Comparison of ENCODE assay signal across 8 mouse cellular contexts in the genomic region with DNA sequence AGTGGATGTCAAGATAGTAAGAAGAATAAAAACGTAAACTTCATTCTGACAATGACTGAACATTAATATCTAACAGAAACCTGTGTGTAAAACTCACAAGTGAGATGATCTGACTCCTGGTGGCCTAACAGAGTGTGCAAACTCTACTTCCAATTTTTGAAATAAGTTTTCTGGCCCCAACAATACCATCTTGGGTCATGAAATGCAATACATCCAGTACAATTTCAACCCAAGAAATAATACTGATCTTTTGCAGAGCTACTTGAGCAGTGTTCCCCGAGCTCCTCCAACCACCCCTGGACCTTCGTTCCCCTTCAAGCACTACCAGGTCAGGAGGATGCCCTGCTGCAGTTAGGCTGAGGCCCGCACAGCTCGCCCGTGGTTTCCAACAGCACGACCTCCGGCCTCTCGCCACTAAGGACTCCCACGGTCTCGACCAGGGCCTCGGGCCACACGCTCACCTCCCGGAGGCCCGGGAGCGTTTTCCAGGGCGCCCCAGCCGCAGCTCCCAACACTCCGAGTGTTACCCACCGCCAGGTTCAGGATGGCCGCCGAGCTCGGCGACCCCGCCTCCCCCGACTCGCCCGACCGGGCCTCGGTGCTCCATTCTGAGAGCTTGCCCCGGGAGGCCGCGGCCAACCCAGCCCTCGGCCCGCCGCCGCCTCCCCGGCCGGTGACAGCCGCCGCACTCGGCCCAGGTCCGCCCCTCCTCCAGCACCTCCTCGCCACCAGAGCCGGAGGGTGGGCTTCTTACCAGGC. TPM values are rescaled to one million over a fixed set of nuclear protein-coding genes. Genes with fewer than 3 reads are reported as not detected.
DNase-seq lines count a peak whose midpoint lies in the region; ATAC-seq and TF ChIP-seq lines count a peak whose summit lies in the region.

No protein-coding gene starts in this region.

- in situ Hi-C loops in Patski (cut with MboI; ENCODE audit: low pct_unique_long_range_greater_than_20kb), result no loop called here

- peak; percentile 44 for TF ChIP-seq CTCF in heart, adult 2 months (IDR thresholded peaks at IDR 0.05)
- TF ChIP-seq CTCF in Patski (IDR thresholded peaks at IDR 0.05), result peak; percentile 24

- H3K4me2 ChIP-seq in hindbrain, embryonic 16.5 days (ENCODE audit: low read length), result peak overlapping the region; percentile 70
- peak overlapping the region; percentile 56 for H3K4me2 ChIP-seq in limb, embryonic 11.5 days (ENCODE audit: low read depth, severe bottlenecking)

- POLR2A ChIA-PET in Patski (lab: Charles Lee), result interaction anchor here (1.9 kb wide), 1 partner anchor 44 kb away, joined by 8 read pairs; the partner anchor contains the start of gene Ascc2

- peaks cover 15% of the 10 kb centered on the region for H3K4me1 ChIP-seq in heart, adult 2 months (ENCODE audit: control insufficient read depth, insufficient read depth, low read length)
- peaks cover 15% of the 10 kb centered on the region for H3K4me1 ChIP-seq in hindbrain, embryonic 16.5 days (ENCODE audit: control insufficient read depth, insufficient read depth, low read depth, low read length)
- H3K4me1 ChIP-seq in limb, embryonic 11.5 days (ENCODE audit: control insufficient read depth, insufficient read depth, low read length), result peaks cover 6% of the 10 kb centered on the region; the same call in 1 of the 2 replicates
- H3K4me1 ChIP-seq in midbrain, embryonic 10.5 days, result peaks cover 18% of the 10 kb centered on the region

- CTCF ChIA-PET in Patski (lab: Charles Lee), result interaction anchor here (1.0 kb wide), 1 partner anchor 284 kb away, joined by 3 read pairs; no protein-coding TSS in a partner anchor

- no peak for DNase-seq in heart, adult 2 months
- no peak for DNase-seq in heart, adult 8-10 months (ENCODE audit: low spot score)
- no peak for DNase-seq in Patski (ENCODE audit: low read depth, low spot score)
- no peak for DNase-seq in limb, embryonic 11.5 days (ENCODE audit: low spot score)
- DNase-seq in midbrain, embryonic 10.5 days (ENCODE audit: low spot score), result no peak
- DNase-seq in spleen, postnatal 14 days (ENCODE audit: low spot score in 2 of 2), result peak; percentile 27 to 37

- TF ChIP-seq EP300 in heart, adult 2 months (IDR thresholded peaks at IDR 0.05; ENCODE audit: insufficient read depth, low read depth, low read length), result no peak

- WGBS in heart, adult 2 months, result under 1% methylated on average over 38 of the region's 45 CpGs
- 2% methylated on average over 31 of the region's 45 CpGs for WGBS in hindbrain, embryonic 16.5 days
- WGBS in limb, embryonic 11.5 days, result 1% methylated on average over 43 of the region's 45 CpGs
- WGBS in midbrain, embryonic 10.5 days, result 2% methylated on average over 45 of the region's 45 CpGs

- H3K79me2 ChIP-seq in heart, adult 2 months (replicated peaks; ENCODE audit: control insufficient read depth, insufficient read depth, low read length), result peaks cover 4% of the 10 kb centered on the region; the same call in 1 of the 2 replicates

- no peak for TF ChIP-seq POLR2A in heart, adult 2 months (IDR thresholded peaks at IDR 0.05; ENCODE audit: insufficient read depth, low read depth, low read length)

- H3K36me3 ChIP-seq in heart, adult 2 months (ENCODE audit: control insufficient read depth, insufficient read depth, low read length), result peaks cover 15% of the 10 kb centered on the region
- no peaks in the 10 kb centered on the region for H3K36me3 ChIP-seq in hindbrain, embryonic 16.5 days (ENCODE audit: control insufficient read depth, insufficient read depth, low read length)
- H3K36me3 ChIP-seq in limb, embryonic 11.5 days (ENCODE audit: control insufficient read depth, insufficient read depth, low read length), result no peaks in the 10 kb centered on the region
- 0 out of 2 replicates have a peak, but pooled peaks cover 2% of the 10 kb centered on the region for H3K36me3 ChIP-seq in midbrain, embryonic 10.5 days

- peak; percentile 63 for ATAC-seq in Patski
- ATAC-seq in erythroblast, adult 5-6 weeks (replicated peaks; ENCODE audit: low FRiP score, poor library complexity, severe bottlenecking), result peak; percentile 53
- ATAC-seq in hindbrain, embryonic 16.5 days, result peak; percentile 91
- ATAC-seq in limb, embryonic 11.5 days (ENCODE audit: insufficient number of reproducible peaks, low FRiP score, low TSS enrichment, low read depth), result peak; percentile 65

- H3K4me3 ChIP-seq in heart, adult 2 months, result peak overlapping the region; percentile 92
- peak overlapping the region; percentile 88 for H3K4me3 ChIP-seq in hindbrain, embryonic 16.5 days (ENCODE audit: low read length)
- peak overlapping the region; percentile 95 for H3K4me3 ChIP-seq in limb, embryonic 11.5 days (ENCODE audit: low read depth, low read length)
- peak overlapping the region; percentile 98 for H3K4me3 ChIP-seq in midbrain, embryonic 10.5 days

- H3K9me3 ChIP-seq in hindbrain, embryonic 16.5 days (ENCODE audit: control insufficient read depth, low read length), result no peaks in the 10 kb centered on the region
- no peaks in the 10 kb centered on the region for H3K9me3 ChIP-seq in limb, embryonic 11.5 days (ENCODE audit: control insufficient read depth, low read length)
- H3K9me3 ChIP-seq in midbrain, embryonic 10.5 days (replicated peaks), result no peaks in the 10 kb centered on the region

- H3K27me3 ChIP-seq in heart, adult 2 months (ENCODE audit: control insufficient read depth, insufficient read depth, low read length), result no peaks in the 10 kb centered on the region
- no peaks in the 10 kb centered on the region for H3K27me3 ChIP-seq in Patski
- H3K27me3 ChIP-seq in hindbrain, embryonic 16.5 days (replicated peaks; ENCODE audit: control insufficient read depth, insufficient read depth, low read length), result no peaks in the 10 kb centered on the region
- no peaks in the 10 kb centered on the region for H3K27me3 ChIP-seq in limb, embryonic 11.5 days (ENCODE audit: control insufficient read depth, insufficient read depth, low read length)
- no peaks in the 10 kb centered on the region for H3K27me3 ChIP-seq in midbrain, embryonic 10.5 days (ENCODE audit: low read depth, poor library complexity, severe bottlenecking)

- intact Hi-C loops in heart, adult 2 months (cut with DNase I), result loop anchor here (2.0 to 5.0 kb wide), 3 partner anchors 43 to 108 kb away; partner anchors contain the start of genes Ascc2, Uqcr10 and Zmat5

- H3K9ac ChIP-seq in heart, adult 2 months (ENCODE audit: low read depth, low read length), result peak overlapping the region; percentile 99
- H3K9ac ChIP-seq in hindbrain, embryonic 16.5 days (ENCODE audit: low read depth, low read length), result peak overlapping the region; percentile 99
- peak overlapping the region; percentile 76 for H3K9ac ChIP-seq in limb, embryonic 11.5 days (ENCODE audit: low read length)

- peak overlapping the region; percentile 98 for H3K27ac ChIP-seq in heart, adult 2 months
- peak overlapping the region; percentile 97 for H3K27ac ChIP-seq in hindbrain, embryonic 16.5 days (ENCODE audit: low read depth, low read length)
- H3K27ac ChIP-seq in limb, embryonic 11.5 days (replicated peaks; ENCODE audit: low read depth, low read length), result peak overlapping the region; percentile 80
- H3K27ac ChIP-seq in midbrain, embryonic 10.5 days (replicated peaks), result peak overlapping the region; percentile 98

RNA-seq across cellular contexts. Expression of gene Mtmr3, which starts 0.6 kb away (rescaled TPM):
- 10 to 100 TPM; 43.9 to 50.8 TPM for total RNA-seq in heart, adult 2 months (2021)
- polyA plus RNA-seq in heart, adult 2 months (2012; rRNA removed), result 24.4 and 37.5 TPM in 2 replicates
- total RNA-seq in heart, adult 8-10 months (2022), result 10 to 100 TPM; 46.6 to 51.9 (median 49.2) TPM
- 49.1 TPM for polyA plus RNA-seq in Patski (2021)
- 203 and 214 TPM in 2 replicates for total RNA-seq in erythroblast, adult 5-6 weeks (2015; ENCODE audit: low replicate concordance)
- 462 and 508 TPM in 2 replicates for total RNA-seq in erythroblast, adult 5-6 weeks (2017; ENCODE audit: low replicate concordance)
- 28.7 and 33.5 TPM in 2 replicates for polyA plus RNA-seq in hindbrain, embryonic 16.5 days (2015; fragmentation: Nextera tagmentation; extraction: Ambion mirVana)
- 26.2 and 30.2 TPM in 2 replicates for polyA plus RNA-seq in limb, embryonic 11.5 days (2014; fragmentation: Nextera tagmentation; extraction: Ambion mirVana)
- 27.0 and 31.2 TPM in 2 replicates for polyA plus RNA-seq in midbrain, embryonic 10.5 days (2016; fragmentation: Nextera tagmentation; extraction: Ambion mirVana)

RNA-seq across cellular contexts. Expression of gene Gm11032, which starts 25.8 kb away (rescaled TPM):
- total RNA-seq in heart, adult 2 months (2021), result not detected
- not detected in 2 replicates for polyA plus RNA-seq in heart, adult 2 months (2012; rRNA removed)
- total RNA-seq in heart, adult 8-10 months (2022), result not detected
- not detected for polyA plus RNA-seq in Patski (2021)
- total RNA-seq in erythroblast, adult 5-6 weeks (2015; ENCODE audit: low replicate concordance), result not detected in 2 replicates
- total RNA-seq in erythroblast, adult 5-6 weeks (2017; ENCODE audit: low replicate concordance), result not detected in 2 replicates
- polyA plus RNA-seq in hindbrain, embryonic 16.5 days (2015; fragmentation: Nextera tagmentation; extraction: Ambion mirVana), result not detected in 2 replicates
- polyA plus RNA-seq in limb, embryonic 11.5 days (2014; fragmentation: Nextera tagmentation; extraction: Ambion mirVana), result not detected in 2 replicates
- polyA plus RNA-seq in midbrain, embryonic 10.5 days (2016; fragmentation: Nextera tagmentation; extraction: Ambion mirVana), result not detected in 2 replicates

RNA-seq across cellular contexts. Expression of gene Ascc2, which starts 43.5 kb away (rescaled TPM):
- 10 to 100 TPM; 14.1 to 14.5 TPM for total RNA-seq in heart, adult 2 months (2021)
- polyA plus RNA-seq in heart, adult 2 months (2012; rRNA removed), result 9.7 and 12.6 TPM in 2 replicates
- 10 to 100 TPM; 14.1 to 18.4 (median 15.3) TPM for total RNA-seq in heart, adult 8-10 months (2022)
- 32.6 TPM for polyA plus RNA-seq in Patski (2021)
- 5.6 and 13.4 TPM in 2 replicates for total RNA-seq in erythroblast, adult 5-6 weeks (2015; ENCODE audit: low replicate concordance)
- total RNA-seq in erythroblast, adult 5-6 weeks (2017; ENCODE audit: low replicate concordance), result 14.4 and 17.8 TPM in 2 replicates
- 18.4 and 20.6 TPM in 2 replicates for polyA plus RNA-seq in hindbrain, embryonic 16.5 days (2015; fragmentation: Nextera tagmentation; extraction: Ambion mirVana)
- 39.5 and 40.6 TPM in 2 replicates for polyA plus RNA-seq in limb, embryonic 11.5 days (2014; fragmentation: Nextera tagmentation; extraction: Ambion mirVana)
- 32.2 and 34.2 TPM in 2 replicates for polyA plus RNA-seq in midbrain, embryonic 10.5 days (2016; fragmentation: Nextera tagmentation; extraction: Ambion mirVana)

Comparison
In these comparisons a context has a peak if more than half of its experiments do, and no peak if none do; other contexts are left out.
1. DNase-seq: peak in spleen, postnatal 14 days (2 of 2); none in heart, adult 2 months (0 of 2), heart, adult 8-10 months (single experiment), Patski (single experiment), limb, embryonic 11.5 days (single experiment) and midbrain, embryonic 10.5 days (single experiment).
2. Peak in every context shown above with its lines, with median percentiles within 50 percentile points of each other: H3K27ac ChIP-seq, H3K4me3 ChIP-seq, H3K9ac ChIP-seq and ATAC-seq.